Mouse (Mus musculus) midbrain, embryonic 14.5 days (tissue): ENCODE measurements around the gene Ubxn4. TPM values are rescaled to one million over a fixed set of nuclear protein-coding genes. Genes with fewer than 3 reads are reported as not detected.
"Not testable (repeated sequence)": the region's sequence is repeated elsewhere in the genome, so short reads cannot be mapped to it uniquely, and the experiment has no call there.

Source experiments
- ATAC-seq: fragments of 200-750 bp; cut with Nextera tagmentation; 2 replicates; pipeline ENCODE4 v1.8.0; 2017; ENCODE audit warnings: moderate number of reproducible peaks, moderate library complexity; ENCODE audit not compliant: low FRiP score, low TSS enrichment
- DNase-seq: peaks from one replicate; pipeline ENCODE4 v3.0.0-alpha.2; 2015
- H3K27ac ChIP-seq: fragments of 300-500 bp; sonication (generic); replicated peaks from 2 replicates; pipeline ENCODE4 v1.5.1; 2014; ENCODE audit warnings: mild to moderate bottlenecking, low read depth, low read length, moderate library complexity
- H3K27me3 ChIP-seq: fragments of 300-500 bp; sonication (generic); 2 replicates; pipeline ENCODE4 v1.6.1; 2014; ENCODE audit warnings: low read length, control low read depth, mixed read lengths; ENCODE audit not compliant: control insufficient read depth, insufficient read depth
- H3K36me3 ChIP-seq: fragments of 300-500 bp; sonication (generic); 2 replicates; pipeline ENCODE4 v1.6.1; 2014; ENCODE audit warnings: low read length, control low read depth; ENCODE audit not compliant: control insufficient read depth, insufficient read depth
- H3K4me1 ChIP-seq: fragments of 300-500 bp; sonication (generic); 2 replicates; pipeline ENCODE4 v1.6.1; 2014; ENCODE audit warnings: mild to moderate bottlenecking, antibody characterized with exemption, low read length, control low read depth; ENCODE audit not compliant: control insufficient read depth, insufficient read depth
- H3K4me2 ChIP-seq: fragments of 300-500 bp; sonication (generic); 2 replicates; pipeline ENCODE4 v1.6.1; 2014; ENCODE audit warnings: mild to moderate bottlenecking, low read length, moderate library complexity
- H3K4me3 ChIP-seq: fragments of 300-500 bp; sonication (generic); replicated peaks from 2 replicates; pipeline ENCODE4 v1.5.1; 2014; ENCODE audit warnings: low read depth, low read length
- H3K9ac ChIP-seq: fragments of 300-500 bp; sonication (generic); replicated peaks from 2 replicates; pipeline ENCODE4 v1.6.1; 2014; ENCODE audit warnings: mild to moderate bottlenecking, low read length, moderate library complexity
- H3K9me3 ChIP-seq: fragments of 300-500 bp; sonication (generic); 2 replicates; pipeline ENCODE4 v1.6.1; 2016; ENCODE audit warnings: low read length, control low read depth, mixed read lengths; ENCODE audit not compliant: control insufficient read depth
- WGBS: fragments of 180-500 bp; shearing (Covaris S2); extraction: QIAGEN DNeasy Blood & Tissue Kit; methylation state at CpG from one replicate; pipeline ENCODE4 v1.1.7; 2014; 5-methylcytosine and 5-hydroxymethylcytosine counted together
- polyA plus RNA-seq: library from polyadenylated mRNA; unstranded; fragments of >200 nt; fragmentation: Nextera tagmentation; extraction: Ambion mirVana; gene quantifications from 2 replicates; pipeline ENCODE4 v1.2.1, GENCODE M21; 2014

The Ubxn4 gene
- polyA plus RNA-seq, 1 experiment from 2014 or later = 81.5 TPM

DNA sequence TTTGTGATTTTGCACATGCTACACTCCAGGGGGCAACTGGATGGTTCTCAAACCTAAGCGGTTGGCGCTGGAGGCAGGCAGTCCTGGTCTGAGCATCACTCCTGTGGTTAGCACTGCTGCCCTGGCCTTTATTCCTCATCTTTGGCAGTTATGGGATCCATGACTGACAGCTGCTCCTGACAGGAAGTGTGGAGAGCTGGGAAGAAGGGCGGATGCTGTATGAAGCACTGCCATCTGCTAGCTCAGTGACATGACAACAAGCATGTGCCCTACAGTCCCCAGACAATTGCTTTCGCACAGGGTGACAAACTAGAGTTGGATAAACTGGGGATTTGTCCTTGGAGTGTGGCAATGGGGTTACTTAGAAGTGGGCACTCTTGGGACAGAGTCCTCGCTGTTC, 46.5 kb downstream of the Ubxn4 start:
- Histone ChIP-seq H3K36me3 (no peaks in the 10 kb centered on the region), H3K4me1 (no peaks in the 10 kb centered on the region), H3K4me3 (no peak overlapping the region), H3K9me3 (no peaks in the 10 kb centered on the region), H3K27ac (no peak overlapping the region), H3K27me3 (no peaks in the 10 kb centered on the region), H3K4me2 (no peak overlapping the region), H3K9ac (no peak overlapping the region)
- ATAC-seq = no peak
- DNase-seq = no peak
- 82% methylated on average over 5 of the region's 5 CpGs for WGBS

DNA sequence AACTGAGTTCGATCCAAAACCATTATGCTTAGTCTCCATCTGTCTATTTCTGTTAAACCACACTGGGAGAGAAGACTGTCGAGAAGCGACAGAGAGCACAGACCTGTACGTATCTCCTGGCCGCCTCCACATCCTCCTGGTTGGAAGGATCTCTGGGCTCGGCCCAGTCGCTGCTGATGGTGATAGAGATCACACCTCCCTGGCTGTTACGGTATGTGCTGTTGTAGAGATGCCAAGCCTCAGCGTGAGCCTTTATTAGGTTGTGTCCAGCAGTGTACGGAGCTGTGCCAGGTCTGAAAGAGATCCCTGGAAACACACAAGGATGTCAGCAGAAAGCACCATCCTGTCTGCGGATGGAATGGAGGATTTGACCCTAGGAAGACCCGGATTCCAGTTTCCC, 49.8 kb downstream of the Ubxn4 start:
- Histone ChIP-seq H3K4me2 (no peak overlapping the region), H3K36me3 (no peaks in the 10 kb centered on the region), H3K27ac (no peak overlapping the region), H3K4me1 (no peaks in the 10 kb centered on the region), H3K9ac (no peak overlapping the region), H3K4me3 (no peak overlapping the region), H3K9me3 (no peaks in the 10 kb centered on the region), H3K27me3 (no peaks in the 10 kb centered on the region)
- WGBS = 94% methylated on average over 12 of the region's 12 CpGs
- no peak for ATAC-seq
- DNase-seq = no peak

- DNase-seq (no peak), ATAC-seq (no peak)
- WGBS = 88% methylated on average over 8 of the region's 8 CpGs
- Histone ChIP-seq H3K9ac (no peak overlapping the region), H3K27ac (no peak overlapping the region), H3K9me3 (no peaks in the 10 kb centered on the region), H3K4me1 (no peaks in the 10 kb centered on the region), H3K4me3 (no peak overlapping the region), H3K27me3 (no peaks in the 10 kb centered on the region), H3K4me2 (no peak overlapping the region), H3K36me3 (no peaks in the 10 kb centered on the region)
These were observed 51.5 kb downstream of the Ubxn4 start for GRCm38 (mm10) chr1:128295296-128295695.

DNA sequence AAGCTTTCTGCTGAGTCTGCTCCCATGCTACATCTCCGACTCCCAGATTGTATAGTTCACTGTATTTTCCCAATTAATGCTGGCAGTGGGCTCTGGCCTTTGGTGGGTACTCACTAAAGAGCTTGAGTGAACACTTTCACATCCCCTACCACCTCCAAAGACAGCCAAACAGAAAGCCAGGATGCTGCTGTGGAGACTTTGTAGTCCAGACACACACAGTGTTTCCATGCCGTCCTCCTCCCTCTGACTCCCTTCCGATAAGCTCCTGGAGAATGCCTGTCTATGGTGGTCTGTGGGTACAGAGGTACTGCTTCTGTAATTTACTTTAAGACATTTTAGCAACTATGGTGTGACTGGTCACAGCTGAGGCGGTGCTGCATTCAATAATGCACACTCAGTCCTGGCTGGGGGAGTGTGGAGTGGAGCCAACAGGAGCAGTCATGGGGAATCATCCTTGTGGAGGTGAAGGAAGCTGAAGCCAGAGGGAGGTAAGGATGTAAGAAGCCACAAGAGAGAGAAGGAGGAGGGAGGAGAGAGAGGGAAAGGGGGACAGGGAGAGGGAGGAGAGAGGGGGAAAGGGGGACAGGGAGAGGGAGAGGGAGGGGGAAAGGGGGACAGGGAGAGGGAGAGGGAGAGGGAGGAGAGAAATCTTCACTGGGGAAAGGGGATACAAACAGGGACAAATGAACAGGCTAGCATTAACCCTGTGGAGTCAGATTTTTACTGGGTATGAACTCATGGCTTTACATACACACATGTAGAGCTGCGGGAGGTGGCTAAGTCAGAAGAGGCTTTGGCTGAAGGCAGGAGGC, 52.2 kb downstream of the Ubxn4 start:
- ATAC-seq (no peak), DNase-seq (peak; percentile 16)

DNA sequence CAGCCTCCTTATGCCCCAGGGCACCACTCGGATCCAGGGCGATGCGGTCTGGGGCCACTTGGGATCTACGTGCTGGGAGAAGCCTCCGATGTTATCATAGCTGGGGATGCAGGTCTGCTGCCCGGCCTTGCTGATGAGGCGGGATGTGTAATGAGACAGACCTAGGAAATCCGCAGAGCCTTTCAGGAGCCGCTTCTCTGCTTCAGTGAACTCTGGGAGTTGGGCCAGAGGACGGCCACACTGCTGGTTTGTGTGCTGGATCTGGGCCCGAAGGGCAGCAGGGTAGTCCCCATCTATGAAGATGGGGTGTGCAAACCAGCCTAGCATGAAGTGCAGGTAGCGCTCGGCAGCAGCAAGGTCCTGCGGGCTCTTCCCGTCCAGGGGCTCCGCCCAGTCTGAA, 60.1 kb downstream of the Ubxn4 start:
- no peak overlapping the region for H3K4me2 ChIP-seq
- no peaks in the 10 kb centered on the region for H3K9me3 ChIP-seq

More for the DNA sequence above, 52.2 kb downstream of the Ubxn4 start:
- Histone ChIP-seq H3K4me1 (no peaks in the 10 kb centered on the region), H3K36me3 (no peaks in the 10 kb centered on the region), H3K27me3 (no peaks in the 10 kb centered on the region), H3K4me3 (no peak overlapping the region), H3K9me3 (no peaks in the 10 kb centered on the region), H3K4me2 (no peak overlapping the region), H3K9ac (no peak overlapping the region), H3K27ac (no peak overlapping the region)
- 71% methylated on average over 5 of the region's 5 CpGs for WGBS

DNA sequence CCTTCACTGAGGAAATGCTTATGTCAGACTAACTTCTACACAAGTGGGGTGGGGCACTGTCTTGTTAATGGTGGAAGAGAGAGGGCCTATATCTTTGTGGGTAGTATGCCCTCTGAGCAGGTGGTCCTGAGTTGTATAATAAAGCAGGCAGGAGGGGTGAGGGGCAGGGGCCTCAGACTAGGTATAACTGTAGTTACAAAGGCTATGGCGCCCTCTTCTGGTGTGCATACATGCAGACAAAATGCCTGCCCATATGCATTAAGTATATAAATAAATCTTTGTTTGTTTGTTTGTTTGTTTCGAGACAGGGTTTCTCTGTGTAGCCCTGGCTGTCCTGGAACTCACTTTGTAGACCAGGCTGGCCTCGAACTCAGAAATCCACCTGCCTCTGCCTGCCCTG, 65.3 kb downstream of the Ubxn4 start:
- 79% methylated on average over 3 of the region's 3 CpGs for WGBS
- DNase-seq (peak; percentile 29), ATAC-seq (no peak)

More for the DNA sequence above, 60.1 kb downstream of the Ubxn4 start:
- no peak for ATAC-seq
- no peaks in the 10 kb centered on the region for H3K36me3 ChIP-seq
- H3K4me1 ChIP-seq = no peaks in the 10 kb centered on the region
- H3K27ac ChIP-seq = no peak overlapping the region
- DNase-seq = peak; percentile 42
- no peak overlapping the region for H3K4me3 ChIP-seq
- WGBS = 89% methylated on average over 16 of the region's 16 CpGs
- H3K9ac ChIP-seq = no peak overlapping the region
- no peaks in the 10 kb centered on the region for H3K27me3 ChIP-seq

GRCm38 (mm10) chr1:128314665-128315064, 70.9 kb downstream of the Ubxn4 start:
- 72% methylated on average over 4 of the region's 4 CpGs for WGBS
- no peak overlapping the region for H3K4me3 ChIP-seq
- no peak overlapping the region for H3K9ac ChIP-seq
- H3K4me1 ChIP-seq = no peaks in the 10 kb centered on the region
- no peaks in the 10 kb centered on the region for H3K36me3 ChIP-seq
- H3K27ac ChIP-seq = no peak overlapping the region
- H3K27me3 ChIP-seq = no peaks in the 10 kb centered on the region
- H3K9me3 ChIP-seq = no peaks in the 10 kb centered on the region
- no peak overlapping the region for H3K4me2 ChIP-seq
- DNase-seq (no peak), ATAC-seq (no peak)

More for the DNA sequence above, 65.3 kb downstream of the Ubxn4 start:
- no peak overlapping the region for H3K4me3 ChIP-seq
- H3K9me3 ChIP-seq = no peaks in the 10 kb centered on the region
- H3K27me3 ChIP-seq = no peaks in the 10 kb centered on the region
- H3K4me1 ChIP-seq = no peaks in the 10 kb centered on the region
- no peaks in the 10 kb centered on the region for H3K36me3 ChIP-seq
- H3K4me2 ChIP-seq = no peak overlapping the region
- H3K9ac ChIP-seq = no peak overlapping the region
- H3K27ac ChIP-seq = no peak overlapping the region

DNA sequence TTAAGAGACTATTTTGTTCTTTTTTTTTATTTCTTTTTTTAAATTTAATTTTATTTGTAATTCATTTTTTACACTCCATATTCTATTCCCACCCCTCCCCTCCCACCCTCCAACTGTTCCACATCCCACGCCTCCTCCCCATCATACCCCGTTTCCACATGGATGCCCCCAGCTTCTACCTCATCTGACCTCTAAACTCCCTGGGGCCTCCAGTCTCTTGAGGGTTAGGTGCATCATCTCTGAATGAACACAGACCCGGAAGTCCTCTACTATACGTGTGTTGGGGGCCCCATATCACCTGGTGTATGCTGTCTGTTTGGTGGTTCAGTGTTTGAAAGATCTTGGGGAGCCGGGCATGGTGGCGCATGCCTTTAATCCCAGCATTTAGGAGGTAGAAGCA, 75.5 kb downstream of the Ubxn4 start:
- not testable (repeated sequence) for DNase-seq, H3K4me3 ChIP-seq, H3K9ac ChIP-seq, H3K36me3 ChIP-seq, H3K4me1 ChIP-seq, H3K27me3 ChIP-seq, H3K4me2 ChIP-seq, ATAC-seq, H3K9me3 ChIP-seq, H3K27ac ChIP-seq
- WGBS = 87% methylated on average over 6 of the region's 6 CpGs

DNA sequence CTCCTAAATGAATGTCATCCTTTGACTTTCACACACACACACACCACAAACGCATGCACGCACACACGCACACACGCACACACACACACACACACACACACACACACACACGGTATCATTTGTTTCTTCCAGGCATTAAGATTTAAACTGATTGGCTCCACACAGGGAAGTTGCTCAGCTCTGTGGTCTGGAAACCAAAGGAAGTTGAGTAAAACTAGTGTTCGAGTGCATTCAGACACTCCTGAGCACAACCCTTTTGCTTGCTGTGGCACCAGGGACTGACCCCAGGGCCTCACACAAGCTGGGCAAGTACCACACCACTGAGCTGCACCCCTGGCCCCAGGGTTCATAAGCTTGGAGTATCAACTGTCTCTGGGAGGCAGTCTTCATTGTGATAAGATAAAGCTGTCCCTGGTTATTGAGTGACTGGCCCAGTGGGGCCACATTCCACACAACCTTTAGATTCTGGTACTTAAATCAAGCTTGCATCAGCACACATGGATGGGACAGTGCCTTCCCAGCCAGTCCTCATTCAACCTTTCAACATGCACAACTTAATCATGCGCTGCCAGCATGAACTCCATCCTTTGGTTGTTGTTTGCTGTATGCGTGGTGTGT, 79.4 kb downstream of the Ubxn4 start:
- Histone ChIP-seq H3K27ac (no peak overlapping the region), H3K27me3 (no peaks in the 10 kb centered on the region), H3K4me2 (no peak overlapping the region), H3K9ac (no peak overlapping the region), H3K4me1 (no peaks in the 10 kb centered on the region), H3K36me3 (no peaks in the 10 kb centered on the region), H3K4me3 (no peak overlapping the region), H3K9me3 (no peaks in the 10 kb centered on the region)
- DNase-seq (no peak), ATAC-seq (no peak)
- 94% methylated on average over 8 of the region's 8 CpGs for WGBS
